Mouse (Mus musculus): ENCODE data around the gene Fcgr3.
A peak's percentile ranks its signal among the peaks of the same experiment; 100 is the strongest.

Gene Fcgr3

GRCm38 (mm10) chr1:171050774-171051173, 14.0 kb downstream of the Fcgr3 start:
- no peak for DNase-seq (ENCODE audit: extremely low spot score)

GRCm38 (mm10) chr1:171049263-171049662, 15.5 kb downstream of the Fcgr3 start:
- no peak for DNase-seq (ENCODE audit: extremely low spot score)

GRCm38 (mm10) chr1:171046501-171046900, 18.2 kb downstream of the Fcgr3 start:
- no peak for DNase-seq (ENCODE audit: extremely low spot score)

- DNase-seq (ENCODE audit: extremely low spot score) = no peak
Measured at GRCm38 (mm10) chr1:171045079-171045465, 19.7 kb downstream of the Fcgr3 start.

GRCm38 (mm10) chr1:171044365-171045078, 20.2 kb downstream of the Fcgr3 start:
- peak; percentile 95 for DNase-seq (ENCODE audit: extremely low spot score)

GRCm38 (mm10) chr1:171043594-171044153, 21.1 kb downstream of the Fcgr3 start:
- DNase-seq (ENCODE audit: extremely low spot score) = no peak

GRCm38 (mm10) chr1:171039880-171040279, 24.9 kb downstream of the Fcgr3 start:
- DNase-seq (ENCODE audit: extremely low spot score) = no peak

GRCm38 (mm10) chr1:171039135-171039534, 25.6 kb downstream of the Fcgr3 start:
- DNase-seq (ENCODE audit: extremely low spot score) = no peak

- DNase-seq (ENCODE audit: extremely low spot score) = peak; percentile 93
Measured at GRCm38 (mm10) chr1:171037861-171038721, 26.6 kb downstream of the Fcgr3 start.

GRCm38 (mm10) chr1:171036550-171037324, 28.0 kb downstream of the Fcgr3 start:
- peak; percentile 91 for DNase-seq (ENCODE audit: extremely low spot score)

GRCm38 (mm10) chr1:171035611-171036010, 29.1 kb downstream of the Fcgr3 start:
- no peak for DNase-seq (ENCODE audit: extremely low spot score)

- DNase-seq (ENCODE audit: extremely low spot score) = no peak
Measured at GRCm38 (mm10) chr1:171034201-171034600, 30.5 kb downstream of the Fcgr3 start.

- peak; percentile 89 for DNase-seq (ENCODE audit: extremely low spot score)
Measured at GRCm38 (mm10) chr1:171033756-171034155, 31.0 kb downstream of the Fcgr3 start.

- DNase-seq (ENCODE audit: extremely low spot score) = peak; percentile 45
Measured at GRCm38 (mm10) chr1:171033196-171033595, 31.5 kb downstream of the Fcgr3 start.

GRCm38 (mm10) chr1:171032691-171033090, 32.0 kb downstream of the Fcgr3 start:
- no peak for DNase-seq (ENCODE audit: extremely low spot score)

- DNase-seq (ENCODE audit: extremely low spot score) = no peak
Measured at GRCm38 (mm10) chr1:171031752-171032151, 33.0 kb downstream of the Fcgr3 start.

- no peak for DNase-seq (ENCODE audit: extremely low spot score)
Measured at GRCm38 (mm10) chr1:171019311-171019950, 45.3 kb downstream of the Fcgr3 start.

- no peak for DNase-seq (ENCODE audit: extremely low spot score)
Measured at GRCm38 (mm10) chr1:171018737-171019136, 46.0 kb downstream of the Fcgr3 start, which contains the start of gene Fcgr4. Gene Fcgr4 (plus strand): TSS chr1:171018920.

- DNase-seq (ENCODE audit: extremely low spot score) = no peak
Measured at GRCm38 (mm10) chr1:171017468-171018158, 47.1 kb downstream of the Fcgr3 start.

- no peak for DNase-seq (ENCODE audit: extremely low spot score)
Measured at GRCm38 (mm10) chr1:171016676-171017356, 47.9 kb downstream of the Fcgr3 start.
